Mouse (Mus musculus): ENCODE results near the gene Nt5e.

Gene Nt5e

DNA sequence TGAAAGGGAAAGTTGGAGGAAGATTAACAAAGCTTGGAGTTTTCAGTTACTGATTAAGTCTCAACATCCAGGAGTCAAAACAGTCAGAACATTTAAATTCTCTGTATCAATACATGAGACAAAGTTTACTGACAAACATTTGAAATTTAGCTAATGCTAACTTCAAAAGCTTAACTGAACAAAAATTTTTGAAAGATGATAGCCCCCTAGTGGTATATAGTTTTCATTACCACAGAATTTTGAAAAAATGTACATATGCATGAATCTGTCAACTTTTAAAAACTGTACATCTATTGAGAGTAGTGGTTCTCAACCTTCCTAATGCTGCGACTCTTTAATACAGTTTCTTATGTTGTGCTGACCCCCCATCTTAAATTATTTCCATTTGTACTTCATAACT lies 71.5 kb downstream of the Nt5e start:
- no peak for DNase-seq

DNA sequence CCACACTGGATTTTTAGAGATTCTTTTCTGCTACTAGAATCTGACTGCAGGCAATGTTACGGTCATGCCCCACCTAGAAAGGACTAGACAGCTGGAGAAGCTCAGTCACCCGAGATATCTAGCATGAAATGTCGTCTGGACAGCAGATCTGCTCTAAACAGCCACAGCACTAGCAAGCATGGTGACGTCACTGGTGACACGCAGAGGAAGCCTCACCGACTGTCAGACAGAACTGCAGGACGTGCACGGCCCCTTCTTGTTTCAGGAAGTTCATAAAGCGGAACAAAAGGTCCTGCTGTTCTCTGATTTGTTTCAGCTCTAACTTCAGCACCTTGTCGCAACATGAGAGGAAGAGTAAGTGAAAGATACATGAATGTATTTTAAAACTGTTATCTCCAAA lies 77.1 kb downstream of the Nt5e start:
- DNase-seq, result peak; percentile 18

DNA sequence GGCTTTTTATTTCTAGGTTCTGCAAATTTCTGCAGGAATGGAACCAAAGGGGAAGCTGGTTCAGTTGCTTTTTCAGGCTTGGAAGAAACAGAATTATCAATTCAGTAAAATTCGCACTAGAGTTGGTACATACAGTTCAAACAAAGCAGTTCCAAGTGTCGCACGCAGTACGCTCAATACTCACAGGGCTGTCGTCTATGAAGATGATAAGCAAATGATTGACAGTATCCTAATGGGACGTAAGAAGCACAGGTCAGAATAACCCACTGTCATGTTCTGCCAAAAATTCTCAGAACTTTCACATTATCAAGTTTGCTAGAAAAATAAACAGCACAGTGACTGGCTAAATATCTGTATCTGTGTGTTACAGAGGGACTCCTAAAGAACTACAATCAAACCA lies 77.5 kb downstream of the Nt5e start:
- DNase-seq, result no peak

DNA sequence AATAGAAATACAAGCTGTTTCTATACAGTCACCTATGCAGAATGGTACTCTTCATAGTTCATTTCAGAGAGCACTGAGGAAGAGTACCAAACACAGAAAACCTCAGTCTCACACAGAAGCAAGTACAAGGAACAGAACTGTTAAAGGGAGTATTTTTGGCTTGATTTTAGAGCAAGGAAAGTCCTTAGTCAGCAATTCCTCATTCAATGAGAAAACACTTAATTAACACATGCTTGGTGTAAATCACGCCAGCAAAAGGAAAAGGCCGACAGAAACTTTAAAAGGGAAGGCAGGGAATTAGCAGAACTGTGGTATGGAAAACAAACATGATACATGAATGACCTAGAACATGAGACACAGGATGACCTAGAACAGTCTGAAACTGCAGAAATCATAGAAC lies 83.0 kb downstream of the Nt5e start:
- no peak for DNase-seq

DNA sequence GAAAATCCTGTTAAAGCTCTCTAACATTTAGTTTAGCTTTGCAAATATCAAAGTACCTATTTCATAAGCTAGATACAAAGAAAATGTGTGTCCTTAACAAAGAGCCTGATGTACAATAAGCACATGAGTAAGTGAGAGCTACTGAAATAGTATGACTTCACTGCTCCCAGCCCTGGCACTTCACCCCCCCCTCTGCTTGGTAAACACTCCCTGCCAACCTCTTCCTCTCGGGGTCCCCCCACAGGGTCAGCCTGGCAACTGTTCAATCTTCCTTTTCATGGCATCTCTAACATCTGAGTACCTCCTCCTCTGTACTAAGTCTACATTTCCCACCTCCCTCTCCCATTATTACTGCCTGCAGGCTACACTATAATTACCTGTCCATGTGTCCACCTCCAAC lies 89.8 kb downstream of the Nt5e start:
- DNase-seq, result no peak
